Mouse (Mus musculus) cerebellum, adult 9-11 months (tissue): Measurements from ENCODE around the gene Cbl.

Experiments used
- DNase-seq: peaks from one replicate; pipeline ENCODE4 v3.0.0; 2022

Cbl gene

GRCm38 (mm10) chr9:44233802-44234478 lies at the start of gene Cbl:
Cbl (minus strand) TSS chr9:44234049.
- DNase-seq: peak; percentile 98

GRCm38 (mm10) chr9:44283183-44283582 lies 49.3 kb upstream of the Cbl start:
- no peak for DNase-seq

DNA sequence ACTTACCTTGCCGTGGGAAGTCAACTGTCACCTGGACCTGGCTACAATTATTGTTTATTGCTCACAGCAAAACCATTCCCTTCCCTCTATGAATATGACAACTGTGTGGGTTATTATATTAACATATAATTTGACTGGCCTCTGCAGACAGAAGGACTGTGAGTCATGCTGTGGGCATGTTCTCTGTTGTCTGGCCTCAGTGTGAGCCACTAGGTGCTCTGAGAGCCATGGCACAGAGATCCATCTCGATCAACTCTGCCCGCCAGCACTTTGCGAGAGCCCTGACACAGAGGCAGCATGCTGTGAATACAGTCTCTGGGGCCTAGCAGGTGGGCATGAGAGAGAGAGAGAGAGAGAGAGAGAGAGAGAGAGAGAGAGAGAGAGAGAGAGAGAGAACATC lies 36.1 kb upstream of the Cbl start:
- DNase-seq: no peak

DNA sequence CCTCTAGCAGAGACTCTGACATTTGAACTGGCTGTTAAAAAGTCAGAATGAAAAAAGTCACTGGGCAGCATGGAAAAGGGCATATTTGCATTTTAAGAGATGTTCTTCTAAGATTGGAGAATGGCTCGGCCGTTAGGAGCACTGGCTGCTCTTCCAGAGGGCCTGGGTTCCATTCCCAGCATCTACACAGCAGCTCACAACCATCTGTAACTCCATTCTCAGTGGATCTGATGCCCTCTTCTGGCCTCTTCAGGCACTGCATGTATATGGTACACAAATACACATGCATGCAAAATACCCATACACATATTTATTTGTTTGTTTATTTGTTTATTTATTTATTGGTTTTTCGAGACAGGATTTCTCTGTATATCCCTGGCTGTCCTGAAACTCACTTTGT lies 35.2 kb upstream of the Cbl start:
- no peak for DNase-seq

DNA sequence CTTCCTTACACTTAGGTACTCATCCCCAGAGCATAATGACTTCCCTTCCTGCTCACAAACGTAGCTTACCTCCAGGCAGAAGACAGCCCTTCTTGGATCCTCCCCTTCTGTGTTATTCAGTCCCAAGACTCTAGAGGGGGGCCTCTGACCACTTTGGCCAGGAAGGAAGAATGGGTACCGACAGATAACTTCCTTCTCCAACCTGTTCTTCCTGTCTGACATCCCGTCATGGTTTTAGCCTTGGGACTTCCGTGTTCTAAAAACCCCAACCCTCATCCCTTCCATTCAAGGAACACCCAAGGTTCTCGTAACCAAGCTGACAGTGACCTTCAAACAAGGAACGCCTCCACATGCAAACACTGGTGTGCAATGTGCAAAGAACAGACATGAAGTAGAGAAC lies 34.6 kb upstream of the Cbl start, which contains the start of gene Nlrx1:
Gene Nlrx1, minus strand, starts transcription at position 168 of the 400 bp plus-strand sequence.
- DNase-seq: no peak

- DNase-seq: peak; percentile 88
Observed at GRCm38 (mm10) chr9:44268027-44268360, 34.1 kb upstream of the Cbl start.

DNA sequence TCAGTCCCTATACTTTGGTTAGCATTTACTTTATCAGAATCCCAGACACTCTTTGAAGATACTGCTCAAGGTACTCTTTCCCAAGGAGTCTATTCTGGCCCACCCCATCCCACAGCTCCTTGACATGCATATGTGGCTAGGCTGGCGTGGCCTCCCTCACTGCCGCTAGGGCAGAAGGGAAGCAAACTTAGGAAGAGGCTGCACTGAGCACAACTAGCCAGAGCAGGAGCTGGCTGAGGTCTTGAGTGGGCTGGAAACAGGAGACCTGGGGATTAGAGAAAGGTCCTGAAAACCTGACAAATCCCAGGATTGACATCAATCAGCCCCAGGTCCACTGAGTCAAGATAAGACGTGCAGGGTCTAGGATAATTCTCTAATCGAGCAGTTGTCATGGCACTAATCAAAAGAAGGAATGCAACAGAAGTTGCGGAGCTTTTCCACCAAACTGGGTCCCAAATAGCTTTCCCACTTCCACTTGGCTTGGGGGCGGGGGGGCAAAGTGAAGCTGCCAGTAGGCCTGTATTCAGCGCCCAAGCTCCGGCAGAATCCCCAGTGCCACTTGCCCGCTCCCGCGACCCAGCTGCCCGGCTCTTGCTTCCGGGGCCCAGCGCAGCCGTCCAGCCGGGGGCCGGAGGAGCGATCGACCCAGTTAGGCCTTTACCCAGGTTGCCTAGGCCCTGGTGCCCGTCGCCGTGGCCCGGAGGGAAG lies 33.6 kb upstream of the Cbl start:
- DNase-seq: no peak

DNA sequence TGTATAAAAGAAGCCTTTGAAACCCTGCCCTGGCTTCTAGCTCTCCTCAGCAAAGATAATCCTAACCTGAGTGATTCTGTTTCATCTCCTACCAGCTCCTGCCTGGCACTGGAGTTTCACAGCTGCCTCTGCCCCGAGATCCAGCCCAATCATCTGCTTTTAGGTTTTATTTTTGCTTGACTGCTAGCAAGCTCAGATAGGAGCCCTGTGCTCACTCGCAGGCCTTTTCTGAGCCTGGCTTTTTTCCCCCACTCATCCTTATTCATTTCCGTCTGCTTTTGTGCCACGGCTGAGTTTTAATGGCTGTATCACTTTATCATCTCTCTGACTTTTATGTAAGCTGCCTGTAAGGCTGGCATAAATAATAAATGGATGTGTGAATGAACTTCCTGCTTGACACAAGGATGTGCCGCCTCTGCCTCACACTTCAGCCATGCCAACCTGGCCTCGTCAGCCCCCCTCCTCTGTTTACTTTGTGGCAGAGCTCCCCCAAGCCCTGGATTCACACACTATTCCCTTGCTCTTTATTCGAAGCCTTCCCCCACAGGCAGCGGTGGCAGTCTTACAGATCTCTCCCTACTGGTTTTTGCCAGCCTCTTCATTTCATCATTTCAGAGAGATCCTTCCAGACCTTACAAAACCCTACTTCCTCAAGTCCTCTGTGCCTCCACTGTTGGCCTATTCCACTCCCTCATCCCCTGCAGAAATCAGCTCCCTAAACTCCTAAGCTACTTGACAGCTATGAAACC lies 32.8 kb upstream of the Cbl start:
- no peak for DNase-seq

- DNase-seq: no peak
Observed at GRCm38 (mm10) chr9:44261388-44261787, 27.5 kb upstream of the Cbl start.

DNA sequence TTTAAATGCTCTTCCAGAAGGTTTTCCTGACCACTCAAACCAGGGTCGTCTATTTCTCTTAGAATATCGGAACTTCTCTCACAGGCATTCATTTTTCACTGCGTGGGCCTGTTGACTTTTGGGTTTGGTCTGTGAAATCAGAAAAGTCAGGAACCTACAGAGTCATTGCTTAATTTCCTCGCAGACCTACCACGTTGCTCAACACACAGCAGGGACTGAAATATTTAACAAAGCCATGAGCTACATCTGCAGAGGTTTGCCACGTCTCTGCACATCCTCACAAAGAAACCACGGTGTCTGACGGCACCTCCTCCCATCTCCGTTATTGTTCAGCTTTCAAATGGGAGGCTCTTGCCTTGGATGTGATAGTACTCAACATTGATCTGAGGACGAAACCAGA lies 25.2 kb upstream of the Cbl start:
- DNase-seq: no peak

GRCm38 (mm10) chr9:44256213-44256612 lies 22.4 kb upstream of the Cbl start:
- no peak for DNase-seq

- no peak for DNase-seq
Observed at GRCm38 (mm10) chr9:44255136-44255521, 21.3 kb upstream of the Cbl start.

DNA sequence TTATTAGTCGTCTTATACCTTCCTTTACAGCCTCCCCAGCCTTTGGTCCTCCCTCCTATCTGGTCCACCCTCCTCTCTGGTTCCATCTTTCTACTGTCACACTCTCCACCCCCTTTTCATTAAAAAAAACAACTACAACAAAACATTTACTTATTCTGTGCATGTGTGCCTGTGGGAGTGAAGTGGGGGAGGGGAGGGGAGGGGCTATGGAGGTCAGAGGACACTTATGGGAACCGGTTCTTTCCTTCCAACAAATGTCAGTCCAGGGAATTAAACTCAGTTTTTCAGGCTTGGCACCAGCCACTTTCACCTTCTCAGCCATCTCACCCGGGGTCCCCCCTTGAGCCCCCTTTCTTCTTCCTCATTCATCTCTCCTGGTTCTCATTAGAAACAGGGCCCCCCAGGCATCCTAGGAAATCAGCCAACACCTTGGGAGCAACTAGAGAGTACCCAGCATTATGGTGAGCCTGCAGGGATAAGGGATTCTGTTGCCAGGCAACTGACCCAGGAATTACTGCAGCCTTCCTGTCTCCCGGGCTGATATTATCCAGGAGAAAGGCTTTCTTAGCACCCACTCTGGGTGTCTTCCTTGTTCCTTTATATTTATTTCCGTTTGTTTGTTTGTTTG lies 20.8 kb upstream of the Cbl start:
- DNase-seq: no peak

- DNase-seq: no peak
Observed at GRCm38 (mm10) chr9:44253441-44253840, 19.6 kb upstream of the Cbl start.

GRCm38 (mm10) chr9:44251314-44251713 lies 17.5 kb upstream of the Cbl start, which contains the start of gene Pdzd3:
Pdzd3 (minus strand) TSS chr9:44251471.
- DNase-seq: no peak

DNA sequence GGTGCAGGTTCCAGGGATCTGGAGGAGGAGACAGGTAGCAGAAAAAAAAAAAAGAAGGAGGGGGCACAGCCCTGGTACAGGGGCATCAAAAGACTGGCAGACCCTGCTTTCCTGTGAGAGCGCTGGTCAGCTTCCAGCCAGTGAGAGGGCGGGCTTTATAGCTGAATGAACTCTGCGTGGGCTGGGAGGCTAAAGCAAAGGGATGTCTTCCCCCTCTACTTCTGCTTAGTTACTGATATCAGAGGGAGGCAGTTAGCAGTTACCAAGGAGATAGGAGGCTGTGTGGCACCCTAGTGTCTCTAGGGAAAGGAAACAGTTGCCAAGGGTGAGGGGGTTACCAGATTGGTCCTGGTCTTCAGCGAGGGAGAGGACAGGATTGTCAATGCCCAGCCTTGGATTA lies 16.6 kb upstream of the Cbl start:
- no peak for DNase-seq

GRCm38 (mm10) chr9:44249181-44250146 lies 15.6 kb upstream of the Cbl start:
- no peak for DNase-seq

DNA sequence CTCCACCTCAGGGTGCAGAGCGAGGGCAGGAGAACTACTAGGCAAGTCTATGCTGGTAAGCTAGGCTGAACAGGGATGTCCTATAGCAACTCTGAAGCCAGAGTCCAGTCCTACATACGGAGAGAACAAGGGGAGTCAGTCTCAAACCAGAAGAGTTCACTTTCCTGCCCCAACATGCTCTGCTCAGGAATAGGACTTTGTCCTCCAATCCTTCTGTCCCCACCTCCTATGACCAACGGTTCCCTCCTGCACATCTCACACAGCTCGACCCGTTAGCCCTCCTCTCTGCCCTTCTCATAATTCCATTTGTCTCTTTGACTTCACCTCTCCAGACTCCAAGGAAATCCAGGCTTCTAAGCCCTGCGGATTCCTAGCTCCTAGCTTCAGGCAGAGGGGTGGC lies 14.1 kb upstream of the Cbl start:
- DNase-seq: no peak

DNA sequence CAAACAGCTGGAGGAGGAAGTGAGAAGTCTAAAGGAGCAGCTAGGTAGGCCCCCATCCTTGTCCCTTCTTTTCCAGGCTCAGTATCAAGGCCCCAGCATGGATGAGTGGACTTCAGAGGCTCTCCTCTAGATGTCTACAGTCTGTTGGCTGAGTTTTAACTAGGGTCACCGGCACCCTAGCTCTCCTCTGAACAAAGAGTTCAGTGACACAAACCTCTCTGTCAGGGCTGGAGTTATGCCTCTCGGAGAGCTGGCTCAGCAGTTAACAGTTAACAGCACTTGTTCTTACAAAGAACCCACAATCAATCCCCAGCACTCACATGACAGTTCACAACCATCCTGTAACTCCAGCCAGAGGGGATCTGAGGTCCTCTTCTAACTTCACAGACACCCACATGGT lies 9.8 kb upstream of the Cbl start:
- no peak for DNase-seq

DNA sequence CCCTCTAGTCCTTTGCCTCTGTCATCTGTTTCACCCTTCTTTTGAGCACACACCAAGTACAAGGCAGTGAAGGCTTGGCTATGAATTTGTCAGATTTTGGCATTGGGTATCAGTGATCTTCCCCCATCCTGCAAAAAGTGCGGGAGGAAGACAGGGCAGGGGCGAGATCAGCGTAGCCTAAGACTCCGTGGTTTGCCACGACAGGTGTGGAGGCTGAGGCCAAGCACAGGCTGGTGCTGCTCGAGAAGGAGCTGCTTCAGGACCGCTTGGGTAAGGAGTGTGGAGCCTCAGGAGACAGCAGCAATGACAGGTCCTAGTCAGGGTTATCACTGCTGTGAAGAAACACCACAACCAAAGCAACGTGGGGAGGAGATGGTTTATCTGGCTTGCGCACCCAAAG lies 7.6 kb upstream of the Cbl start:
- DNase-seq: no peak

GRCm38 (mm10) chr9:44240911-44241310 lies 7.1 kb upstream of the Cbl start:
- no peak for DNase-seq

DNA sequence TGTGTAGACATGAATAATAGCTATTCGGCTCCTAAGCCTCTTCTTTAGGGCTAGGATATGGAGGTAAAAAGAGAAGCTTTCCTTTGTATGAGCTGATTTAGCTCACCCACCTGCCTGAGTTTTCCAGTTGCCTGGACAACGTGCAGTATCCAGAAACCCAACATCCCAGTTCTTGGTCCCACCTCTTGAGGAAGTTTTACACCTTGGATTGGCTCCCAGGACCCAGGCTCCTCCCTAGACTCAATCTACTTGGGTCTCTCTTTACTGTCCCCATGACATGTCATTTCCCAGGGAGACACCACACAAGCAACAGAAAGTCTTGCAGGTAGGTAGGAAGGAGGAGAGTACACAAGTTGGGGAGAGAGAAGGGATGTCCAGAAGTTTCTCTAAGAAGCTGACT lies 6.5 kb upstream of the Cbl start, which contains the start of gene Ccdc153:
Gene Ccdc153, plus strand, starts transcription at position 278 of the 400 bp plus-strand sequence.
- DNase-seq: no peak
